Mouse (Mus musculus) cerebellum, adult 2 months (tissue): ENCODE results near the gene Parp11. TPM values are rescaled to one million over a fixed set of nuclear protein-coding genes. Genes with fewer than 3 reads are reported as not detected.
A peak's percentile ranks its signal among the peaks of the same experiment; 100 is the strongest.

ENCODE experiments used
- DNase-seq, 2 experiments: peaks; one replicate each; pipeline ENCODE4 v3.0.0; 2021
- H3K27ac ChIP-seq: fragments of 200-500 bp; 2 replicates; pipeline ENCODE4 v1.5.1; 2012; ENCODE audit warnings: low read length, control low read depth, inconsistent platforms; ENCODE audit not compliant: insufficient read depth
- H3K27me3 ChIP-seq: fragments of 200-500 bp; 2 replicates; pipeline ENCODE4 v1.6.1; 2012; ENCODE audit warnings: inconsistent platforms, mild to moderate bottlenecking, low read length, moderate library complexity; ENCODE audit not compliant: control insufficient read depth, insufficient read depth
- H3K4me1 ChIP-seq: fragments of 200-500 bp; 2 replicates; pipeline ENCODE4 v1.6.1; 2011; ENCODE audit warnings: low read length; ENCODE audit not compliant: control insufficient read depth, insufficient read depth
- H3K4me3 ChIP-seq: fragments of 200-500 bp; replicated peaks from 2 replicates; pipeline ENCODE3; 2011; ENCODE audit warnings: mild to moderate bottlenecking, low read depth, low read length, control low read depth; ENCODE audit not compliant: insufficient read depth
- CTCF ChIP-seq: fragments of 200-500 bp; IDR thresholded peaks from 2 replicates; pipeline ENCODE4 v1.5.1; 2011; ENCODE audit warnings: low read depth, mild to moderate bottlenecking, control low read depth, low read length, moderate library complexity, borderline replicate concordance; ENCODE audit not compliant: insufficient read depth
- POLR2A ChIP-seq: fragments of 200-500 bp; IDR thresholded peaks from 2 replicates; pipeline ENCODE4 v1.6.1; 2011; ENCODE audit warnings: low read length, control low read depth, borderline replicate concordance; ENCODE audit not compliant: insufficient read depth
- WGBS: fragments of 180-500 bp; shearing (Covaris S2); methylation state at CpG from one replicate; pipeline ENCODE4 v1.1.7; 2018; 5-methylcytosine and 5-hydroxymethylcytosine counted together
- polyA plus RNA-seq: library from polyadenylated mRNA; depleted of rRNA; stranded (reverse); fragments of >200 nt; gene quantifications from 2 replicates; pipeline ENCODE4 v1.2.3, GENCODE M21; 2012; rRNA removed

Gene Parp11
- polyA plus RNA-seq, 1 experiment: 23.6 TPM

DNA sequence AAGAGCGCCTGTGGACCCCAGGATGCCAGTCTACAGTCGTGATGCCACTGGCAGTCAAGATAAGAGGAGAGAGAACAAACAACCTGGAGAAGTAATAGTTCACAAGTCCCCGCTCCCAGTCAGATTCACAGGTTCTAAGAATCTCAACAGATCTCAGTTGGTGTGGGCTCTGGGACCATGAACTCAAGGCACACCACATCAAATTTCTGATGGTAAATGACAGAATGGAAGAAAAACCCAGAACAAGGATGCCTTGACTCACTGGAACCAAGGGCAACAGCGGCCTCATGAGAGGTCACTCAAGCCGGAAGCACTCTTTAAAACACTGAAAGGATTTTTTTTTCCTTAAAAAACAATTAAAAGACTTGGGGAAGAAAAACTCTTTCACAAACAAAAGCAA lies 87.1 kb downstream of the Parp11 start:
- WGBS: 90% methylated on average over 5 of the region's 5 CpGs
- TF ChIP-seq CTCF (no peak), POLR2A (no peak)

GRCm38 (mm10) chr6:127537035-127537434 lies 90.4 kb downstream of the Parp11 start:
- H3K4me1 ChIP-seq: no peaks in the 10 kb centered on the region
- TF ChIP-seq POLR2A (no peak), CTCF (no peak)
- WGBS: 89% methylated on average over 7 of the region's 7 CpGs
- H3K4me3 ChIP-seq: no peak overlapping the region
- no peak for DNase-seq
- H3K27me3 ChIP-seq: no peaks in the 10 kb centered on the region
- H3K27ac ChIP-seq: no peak overlapping the region

More for the DNA sequence above, 87.1 kb downstream of the Parp11 start:
- H3K27ac ChIP-seq: no peak overlapping the region
- DNase-seq: no peak
- H3K4me1 ChIP-seq: peaks cover 5% of the 10 kb centered on the region; the same call in 1 of the 2 replicates
- no peak overlapping the region for H3K4me3 ChIP-seq
- H3K27me3 ChIP-seq: no peaks in the 10 kb centered on the region

- Histone ChIP-seq H3K4me3 (no peak overlapping the region), H3K27ac (no peak overlapping the region), H3K4me1 (no peaks in the 10 kb centered on the region), H3K27me3 (no peaks in the 10 kb centered on the region)
- TF ChIP-seq POLR2A: no peak
- TF ChIP-seq CTCF: no peak
- WGBS: 55% methylated on average over 2 of the region's 2 CpGs
- peak in 1 of 2 experiments; percentile 12 for DNase-seq
Observed at GRCm38 (mm10) chr6:127538118-127538517, 91.5 kb downstream of the Parp11 start.

GRCm38 (mm10) chr6:127539226-127539625 lies 92.6 kb downstream of the Parp11 start:
- Histone ChIP-seq H3K4me3 (no peak overlapping the region), H3K27ac (no peak overlapping the region), H3K27me3 (no peaks in the 10 kb centered on the region), H3K4me1 (no peaks in the 10 kb centered on the region)
- TF ChIP-seq POLR2A: no peak
- TF ChIP-seq CTCF: no peak
- WGBS: 86% methylated on average over 4 of the region's 4 CpGs
- no peak for DNase-seq

GRCm38 (mm10) chr6:127539659-127540058 lies 93.0 kb downstream of the Parp11 start:
- no peaks in the 10 kb centered on the region for H3K4me1 ChIP-seq
- TF ChIP-seq CTCF: no peak
- TF ChIP-seq POLR2A: no peak
- WGBS: 66% methylated on average over 5 of the region's 5 CpGs
- no peak for DNase-seq
- H3K27ac ChIP-seq: no peak overlapping the region
- no peaks in the 10 kb centered on the region for H3K27me3 ChIP-seq
- H3K4me3 ChIP-seq: no peak overlapping the region

GRCm38 (mm10) chr6:127540517-127540916 lies 93.9 kb downstream of the Parp11 start:
- TF ChIP-seq POLR2A: no peak
- no peak for TF ChIP-seq CTCF
- no peaks in the 10 kb centered on the region for H3K27me3 ChIP-seq
- DNase-seq: no peak
- H3K4me3 ChIP-seq: no peak overlapping the region
- 76% methylated on average over 4 of the region's 4 CpGs for WGBS
- no peak overlapping the region for H3K27ac ChIP-seq
- H3K4me1 ChIP-seq: no peaks in the 10 kb centered on the region

DNA sequence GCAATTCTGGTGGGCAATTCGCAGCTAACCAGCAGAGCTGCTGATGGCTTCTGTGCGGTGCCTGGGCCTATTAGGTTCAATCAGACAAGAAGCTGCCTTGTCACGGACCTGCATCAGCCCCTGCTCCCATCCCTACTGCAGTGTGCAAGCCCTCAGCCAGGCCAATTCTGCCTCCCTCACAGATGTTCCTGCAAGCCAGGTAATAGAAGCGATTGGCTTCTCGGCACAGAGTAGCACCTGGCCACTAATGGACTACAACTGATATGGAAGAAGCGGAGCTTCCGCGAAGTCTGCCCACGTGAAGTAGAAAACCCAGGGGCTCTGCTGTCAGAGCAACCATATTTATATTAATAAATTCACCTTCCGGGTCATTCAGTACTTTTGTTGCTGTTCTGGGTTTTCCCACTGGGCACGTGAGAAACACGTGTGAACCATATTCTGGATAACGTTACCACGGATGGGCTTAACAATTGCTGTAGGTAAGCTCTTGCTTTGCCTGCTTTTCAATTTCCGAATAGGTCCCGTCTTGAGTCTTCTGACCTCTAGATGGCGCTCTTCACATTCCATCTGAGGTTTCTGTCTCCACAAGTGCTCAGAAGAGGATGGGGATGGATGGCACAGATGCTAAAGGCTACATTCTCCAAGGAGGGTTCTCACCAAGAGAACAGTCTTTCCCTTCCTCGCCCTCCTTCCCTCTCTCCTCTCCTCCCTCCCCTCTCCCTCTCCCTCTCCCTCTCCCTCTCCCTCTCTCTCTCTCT lies 95.2 kb downstream of the Parp11 start:
- 38% methylated on average over 18 of the region's 18 CpGs for WGBS
- DNase-seq: peak; percentile 32 to 44

More for the DNA sequence above, 95.2 kb downstream of the Parp11 start:
- Histone ChIP-seq H3K27me3 (no peaks in the 10 kb centered on the region), H3K27ac (no peak overlapping the region), H3K4me1 (no peaks in the 10 kb centered on the region), H3K4me3 (no peak overlapping the region)
- TF ChIP-seq CTCF: peak; percentile 60; the same call in 1 of the 2 replicates
- no peak for TF ChIP-seq POLR2A

Other genes with a start within 250 kb of the Parp11 start
- 0.62 and 0.63 TPM in 2 replicates for gene Cracr2a, start 114.5 kb downstream of the Parp11 start, polyA plus RNA-seq